Mouse (Mus musculus) E14TG2a.4 (cell line): ENCODE data around the gene Whrn.

Experiments
- H3K27me3 ChIP-seq: 2 replicates; pipeline ENCODE4 v1.6.1; 2014; ENCODE audit warnings: low read length, control low read depth; ENCODE audit not compliant: insufficient read depth
- H3K36me3 ChIP-seq: 2 replicates; pipeline ENCODE4 v1.6.1; 2014; ENCODE audit warnings: low read length, control low read depth; ENCODE audit not compliant: insufficient read depth
- H3K4me1 ChIP-seq: replicated peaks from 2 replicates; pipeline ENCODE4 v1.6.1; 2014; ENCODE audit warnings: low read depth, low read length, control low read depth
- H3K4me3 ChIP-seq: replicated peaks from 2 replicates; pipeline ENCODE4 v1.5.1; 2014; ENCODE audit warnings: mild to moderate bottlenecking, low read length
- H3K9me3 ChIP-seq: 2 replicates; pipeline ENCODE4 v1.6.1; 2014; ENCODE audit warnings: low read length, control low read depth
- CTCF ChIP-seq: conservative IDR thresholded peaks from 2 replicates; pipeline ENCODE4 v1.5.1; 2014; ENCODE audit warnings: low read length
- NANOG ChIP-seq: IDR thresholded peaks from 2 replicates; pipeline ENCODE4 v1.6.1; 2014; ENCODE audit warnings: borderline replicate concordance, low read length, mixed read lengths
- POU5F1 ChIP-seq: IDR thresholded peaks from 2 replicates; pipeline ENCODE4 v1.6.1; 2014; ENCODE audit warnings: low read length, borderline replicate concordance

Whrn gene

DNA sequence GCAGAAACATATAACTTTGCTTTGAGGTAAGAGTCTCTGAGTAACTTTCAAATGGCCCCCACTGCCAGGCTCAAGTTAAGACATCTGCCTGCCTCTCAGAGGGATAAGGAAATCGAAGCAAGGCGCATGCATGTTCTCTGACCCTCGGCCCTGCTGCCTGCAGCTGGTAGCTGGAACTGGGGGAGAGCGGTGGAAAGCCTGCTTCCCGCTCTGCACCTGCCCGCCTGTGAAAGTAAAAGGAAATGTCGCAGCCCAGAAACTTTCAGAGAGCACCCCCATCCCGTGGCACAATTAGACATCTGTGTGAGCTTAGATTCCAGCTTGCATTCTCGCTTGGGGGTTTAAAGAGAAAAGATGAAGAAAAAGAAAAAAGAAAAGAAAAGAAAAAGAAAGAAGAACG is 6.1 kb downstream of the Whrn start:
- peaks cover 18% of the 10 kb centered on the region for H3K27me3 ChIP-seq
- TF ChIP-seq CTCF = no peak
- no peak for TF ChIP-seq POU5F1
- TF ChIP-seq NANOG = no peak
- no peak overlapping the region for H3K4me3 ChIP-seq
- no peaks in the 10 kb centered on the region for H3K9me3 ChIP-seq
- H3K36me3 ChIP-seq = peaks cover 34% of the 10 kb centered on the region
- H3K4me1 ChIP-seq = peaks cover 33% of the 10 kb centered on the region

DNA sequence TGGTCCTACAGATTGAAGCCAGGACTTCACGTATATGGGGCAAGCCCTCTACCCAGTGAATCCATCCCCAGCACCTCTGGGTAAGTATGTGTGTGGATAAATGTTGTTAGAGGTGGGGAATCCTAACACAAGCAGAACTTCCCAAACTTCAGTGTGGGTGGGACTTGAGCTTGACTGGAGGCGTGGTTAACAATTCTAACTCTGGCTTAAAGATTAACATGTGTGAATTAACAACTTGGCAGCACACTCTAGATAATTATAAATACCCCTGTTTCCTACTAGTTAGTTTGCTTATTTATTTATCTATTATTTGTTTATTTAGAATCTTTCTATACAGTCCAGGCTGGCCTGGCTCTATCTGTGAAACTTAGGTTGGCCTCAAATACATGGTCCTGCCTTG is 7.9 kb downstream of the Whrn start:
- Histone ChIP-seq H3K4me1 (peaks cover 37% of the 10 kb centered on the region), H3K36me3 (peaks cover 33% of the 10 kb centered on the region), H3K9me3 (no peaks in the 10 kb centered on the region), H3K27me3 (peaks cover 3% of the 10 kb centered on the region; the same call in 1 of the 2 replicates), H3K4me3 (no peak overlapping the region)
- TF ChIP-seq CTCF = no peak
- no peak for TF ChIP-seq POU5F1
- TF ChIP-seq NANOG = no peak

DNA sequence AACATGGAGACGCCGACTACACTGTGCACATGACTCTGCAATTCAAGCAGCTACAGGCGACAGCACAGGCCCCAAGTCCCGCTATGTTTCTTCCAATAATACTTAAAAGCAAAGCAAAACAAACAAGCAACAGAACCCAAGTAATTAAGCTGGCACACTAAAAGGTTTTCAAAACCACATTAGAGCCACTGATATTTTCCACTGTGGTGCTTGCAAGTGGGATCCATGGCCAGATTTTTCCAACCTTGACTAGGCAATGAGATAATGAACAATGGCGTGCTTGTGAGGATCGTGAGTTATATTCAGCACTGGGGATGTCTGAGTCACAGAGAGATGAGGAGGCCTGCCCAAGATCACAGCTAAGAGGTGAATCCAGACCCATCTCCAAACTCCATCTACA is 8.5 kb downstream of the Whrn start:
- Histone ChIP-seq H3K9me3 (no peaks in the 10 kb centered on the region), H3K4me3 (no peak overlapping the region), H3K36me3 (peaks cover 26% of the 10 kb centered on the region), H3K27me3 (no peaks in the 10 kb centered on the region), H3K4me1 (peaks cover 44% of the 10 kb centered on the region)
- TF ChIP-seq NANOG (no peak), CTCF (no peak), POU5F1 (no peak)

- TF ChIP-seq POU5F1 (no peak), NANOG (no peak), CTCF (no peak)
- no peaks in the 10 kb centered on the region for H3K27me3 ChIP-seq
Measured at GRCm38 (mm10) chr4:63486523-63486922, 9.3 kb downstream of the Whrn start.

DNA sequence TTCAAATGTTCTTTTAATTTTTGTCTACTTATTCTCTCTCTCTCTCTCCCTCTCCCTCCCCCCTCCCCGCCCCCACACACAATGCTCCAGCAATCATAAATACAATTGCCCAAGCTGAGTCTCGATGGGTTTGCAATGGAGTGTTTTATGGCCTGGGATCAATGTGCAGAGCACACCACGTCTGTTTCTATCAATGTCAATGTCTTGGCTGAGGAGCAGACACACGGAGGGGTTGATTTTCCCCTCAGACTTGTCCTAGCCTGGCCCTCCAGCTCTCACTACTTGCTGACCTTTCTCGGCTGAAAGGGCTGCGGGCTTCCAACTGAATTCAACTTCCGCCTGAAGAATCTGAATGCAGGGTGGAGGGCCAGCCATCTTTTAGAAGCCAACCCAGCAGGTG is 12.1 kb downstream of the Whrn start:
- Histone ChIP-seq H3K4me3 (no peak overlapping the region), H3K9me3 (no peaks in the 10 kb centered on the region), H3K27me3 (no peaks in the 10 kb centered on the region), H3K4me1 (peaks cover 66% of the 10 kb centered on the region), H3K36me3 (peaks cover 5% of the 10 kb centered on the region)
- no peak for TF ChIP-seq CTCF
- no peak for TF ChIP-seq POU5F1
- TF ChIP-seq NANOG = no peak

More at GRCm38 (mm10) chr4:63486523-63486922, 9.3 kb downstream of the Whrn start:
- Histone ChIP-seq H3K4me3 (no peak overlapping the region), H3K4me1 (peaks cover 49% of the 10 kb centered on the region), H3K9me3 (no peaks in the 10 kb centered on the region), H3K36me3 (peaks cover 26% of the 10 kb centered on the region)

DNA sequence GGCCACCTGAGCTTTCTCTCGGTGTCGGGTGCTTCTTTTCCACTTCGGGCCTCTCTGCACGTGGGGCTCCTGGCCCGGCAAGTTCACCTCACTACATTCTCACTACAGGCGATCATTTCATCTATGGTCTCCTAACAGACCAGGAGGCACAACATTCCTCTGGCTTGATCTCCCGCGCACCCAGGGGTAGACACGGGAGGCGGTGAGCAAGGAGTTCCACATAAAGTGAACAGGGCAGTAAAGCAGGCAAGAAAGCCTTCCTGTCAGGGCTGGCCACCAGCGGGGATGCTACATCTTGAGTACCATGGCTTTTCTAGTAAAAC is 15.0 kb downstream of the Whrn start:
- no peak for TF ChIP-seq NANOG
- no peak for TF ChIP-seq CTCF
- no peak for TF ChIP-seq POU5F1
- peaks cover 67% of the 10 kb centered on the region for H3K4me1 ChIP-seq
- H3K27me3 ChIP-seq = no peaks in the 10 kb centered on the region
- H3K9me3 ChIP-seq = no peaks in the 10 kb centered on the region
- no peak overlapping the region; the same call in 1 of the 2 replicates for H3K4me3 ChIP-seq
- H3K36me3 ChIP-seq = no peaks in the 10 kb centered on the region

- H3K27me3 ChIP-seq = no peaks in the 10 kb centered on the region
- no peaks in the 10 kb centered on the region for H3K9me3 ChIP-seq
- no peaks in the 10 kb centered on the region for H3K36me3 ChIP-seq
- TF ChIP-seq POU5F1 = no peak
- peak; percentile 99 for TF ChIP-seq CTCF
- no peak overlapping the region; the same call in 1 of the 2 replicates for H3K4me3 ChIP-seq
- peaks cover 71% of the 10 kb centered on the region for H3K4me1 ChIP-seq
Measured at GRCm38 (mm10) chr4:63480098-63480844, 15.5 kb downstream of the Whrn start.

- no peaks in the 10 kb centered on the region for H3K9me3 ChIP-seq
- no peaks in the 10 kb centered on the region for H3K36me3 ChIP-seq
- H3K4me3 ChIP-seq = no peak overlapping the region
- TF ChIP-seq POU5F1 (no peak), CTCF (no peak), NANOG (no peak)
- no peaks in the 10 kb centered on the region for H3K27me3 ChIP-seq
- H3K4me1 ChIP-seq = peaks cover 78% of the 10 kb centered on the region
Measured at GRCm38 (mm10) chr4:63478036-63478435, 17.8 kb downstream of the Whrn start.

- H3K4me1 ChIP-seq = peaks cover 79% of the 10 kb centered on the region
- TF ChIP-seq NANOG (no peak), POU5F1 (no peak), CTCF (no peak)
Measured at GRCm38 (mm10) chr4:63476891-63477290, 18.9 kb downstream of the Whrn start.

More at GRCm38 (mm10) chr4:63476891-63477290, 18.9 kb downstream of the Whrn start:
- H3K27me3 ChIP-seq = no peaks in the 10 kb centered on the region
- H3K4me3 ChIP-seq = no peak overlapping the region
- peaks cover 4% of the 10 kb centered on the region; the same call in 1 of the 2 replicates for H3K36me3 ChIP-seq
- no peaks in the 10 kb centered on the region for H3K9me3 ChIP-seq
